Mouse (Mus musculus) embryonic fibroblast, embryonic 13.5 days (primary cell): ENCODE data around the gene Foxe1.

Experiments used
- CTCF ChIP-seq: IDR thresholded peaks from 2 replicates; pipeline ENCODE4 v1.5.1; 2011; ENCODE audit warnings: mild to moderate bottlenecking, control low read depth, low read length, moderate library complexity, borderline replicate concordance; ENCODE audit not compliant: insufficient read depth
- POLR2A ChIP-seq: IDR thresholded peaks from 2 replicates; pipeline ENCODE4 v1.6.1; 2011; ENCODE audit warnings: low read depth, mild to moderate bottlenecking, control low read depth, low read length, moderate library complexity

DNA sequence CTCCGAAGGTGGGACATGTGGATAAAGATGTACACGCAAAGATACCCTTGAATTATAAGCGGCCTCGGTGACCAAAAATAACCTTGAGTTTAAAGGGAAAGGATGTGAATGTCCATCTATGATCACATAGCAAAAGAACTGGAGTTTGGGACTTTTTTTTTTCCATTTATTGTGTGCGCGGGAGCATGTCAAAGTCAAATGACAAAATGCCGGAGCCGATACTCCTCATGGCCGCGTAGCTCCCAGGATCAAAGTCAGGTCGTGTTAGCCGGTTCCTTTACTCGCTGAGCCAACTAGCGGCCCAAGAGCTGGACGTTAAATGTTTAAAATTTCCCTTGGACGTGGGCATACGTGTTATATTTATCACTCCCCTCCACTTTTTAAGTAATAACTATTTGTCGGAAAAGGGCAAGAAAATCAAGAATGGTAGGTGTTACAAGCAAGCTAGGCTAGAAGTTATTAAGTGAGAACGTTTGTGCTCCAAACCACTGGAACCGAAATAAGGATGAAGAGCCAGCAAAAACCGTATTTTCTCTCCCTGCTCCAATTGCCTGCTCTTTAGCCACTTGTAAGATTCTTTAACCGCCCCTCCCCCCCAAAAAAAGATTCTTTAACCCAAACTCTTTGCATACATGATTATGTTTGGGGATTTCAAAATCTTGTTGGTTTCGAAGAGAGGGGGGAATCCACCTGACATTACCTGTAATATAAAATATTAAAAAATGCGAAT is 46.4 kb downstream of the Foxe1 start:
- no peak for TF ChIP-seq CTCF
- no peak; the same call in none of the 2 replicates for TF ChIP-seq POLR2A
